Mouse (Mus musculus) lung, postnatal 14 days (tissue): ENCODE measurements around the gene Pemt.

ENCODE experiments used
- DNase-seq: peaks from one replicate; pipeline ENCODE4 v3.0.0; 2021

The Pemt gene

GRCm38 (mm10) chr11:60048841-60049240 is 2.6 kb upstream of the Pemt start:
- no peak for DNase-seq

DNA sequence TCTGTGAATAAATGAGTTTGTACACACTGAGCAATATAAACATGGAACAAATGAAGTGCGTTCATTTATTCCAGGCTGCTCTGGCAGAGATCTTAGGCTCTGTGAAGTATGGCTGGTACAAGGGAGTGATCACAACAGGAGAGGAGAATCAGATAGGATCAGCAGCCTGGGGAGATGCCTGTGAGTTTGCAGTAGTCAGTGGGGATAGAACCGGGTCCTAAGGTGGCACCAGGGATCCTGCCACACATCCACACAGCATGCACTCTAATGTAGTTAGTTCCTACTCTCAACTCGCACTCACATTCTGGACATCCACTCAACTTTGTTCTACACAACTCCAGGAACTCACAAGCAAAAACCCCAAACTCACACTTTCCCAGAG is 622 bp downstream of the Pemt start:
- DNase-seq = no peak

DNA sequence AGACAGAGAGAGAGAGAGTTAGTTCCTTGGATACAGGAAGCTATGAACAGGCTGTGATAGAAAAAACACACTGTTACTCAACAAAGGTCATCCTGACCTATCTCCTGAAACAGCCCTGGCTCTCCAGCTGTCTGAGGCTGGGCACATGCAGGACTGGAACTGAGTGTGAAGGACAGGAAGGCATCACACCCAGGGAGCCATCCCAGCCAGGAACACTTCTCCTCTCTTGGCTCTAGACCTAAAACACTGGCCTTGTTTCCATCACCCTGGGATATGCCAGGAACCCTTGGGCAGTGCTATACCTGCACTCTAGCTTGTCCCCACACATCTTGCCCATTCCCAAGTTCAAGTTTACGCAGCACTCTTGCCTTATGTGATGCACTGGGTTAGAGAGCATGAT is 1.5 kb downstream of the Pemt start:
- no peak for DNase-seq

GRCm38 (mm10) chr11:60042277-60042676 is 4.0 kb downstream of the Pemt start:
- DNase-seq = no peak

GRCm38 (mm10) chr11:60036537-60037220 is 9.6 kb downstream of the Pemt start:
- DNase-seq = no peak

DNA sequence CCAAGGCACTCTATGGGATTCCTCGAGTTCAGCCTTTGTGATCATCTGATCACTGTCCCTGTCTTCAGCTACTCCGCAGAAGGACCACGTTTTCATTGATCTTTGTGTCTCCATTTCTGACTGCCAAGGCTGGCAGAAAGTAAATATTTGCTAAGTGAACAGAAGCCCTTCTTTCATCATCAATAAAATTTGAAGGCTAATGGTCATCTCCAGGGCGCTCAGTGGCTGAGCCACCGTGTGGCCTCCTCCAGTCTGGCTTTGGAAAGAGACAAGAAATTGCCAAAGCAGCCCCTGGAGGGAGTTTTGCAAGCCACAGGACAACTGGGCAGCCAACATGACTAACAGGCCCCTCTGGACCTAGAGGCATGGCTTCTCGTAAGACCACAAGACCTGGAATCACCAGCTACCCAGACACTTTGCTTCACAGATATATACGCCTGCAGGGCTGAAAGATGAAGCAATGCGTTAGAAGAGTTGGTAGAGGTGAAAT is 11.3 kb downstream of the Pemt start:
- DNase-seq = no peak

- no peak for DNase-seq
Observed at GRCm38 (mm10) chr11:60034293-60034692, 12.0 kb downstream of the Pemt start.

- DNase-seq = no peak
Observed at GRCm38 (mm10) chr11:60032586-60033430, 13.5 kb downstream of the Pemt start.

- DNase-seq = no peak
Observed at GRCm38 (mm10) chr11:60030747-60031331, 15.4 kb downstream of the Pemt start.

- DNase-seq = no peak
Observed at GRCm38 (mm10) chr11:60029976-60030375, 16.3 kb downstream of the Pemt start.

- no peak for DNase-seq
Observed at GRCm38 (mm10) chr11:60027913-60028875, 18.1 kb downstream of the Pemt start.

DNA sequence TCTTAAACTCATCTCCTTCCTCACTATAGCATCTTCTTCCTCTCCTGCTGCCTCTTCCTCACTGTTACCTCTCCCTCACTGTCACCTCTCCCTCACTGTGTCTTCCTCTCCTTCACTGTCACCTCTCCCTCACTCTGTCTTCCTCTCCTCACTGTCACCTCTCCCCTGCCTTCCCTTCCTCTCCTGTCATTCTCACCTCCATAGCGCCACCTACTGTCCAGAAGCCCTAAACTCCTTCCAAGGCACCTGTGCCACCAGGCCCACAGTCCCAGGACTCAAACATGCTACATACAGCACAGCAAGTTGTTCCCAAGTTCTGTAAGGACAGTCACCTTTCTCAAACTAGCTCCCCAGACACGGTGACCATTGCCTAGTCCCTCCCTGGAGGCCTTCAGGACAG is 19.0 kb downstream of the Pemt start:
- peak; percentile 91 for DNase-seq

GRCm38 (mm10) chr11:60026166-60026565 is 20.1 kb downstream of the Pemt start:
- no peak for DNase-seq

- DNase-seq = no peak
Observed at GRCm38 (mm10) chr11:60021201-60021600, 25.1 kb downstream of the Pemt start.

DNA sequence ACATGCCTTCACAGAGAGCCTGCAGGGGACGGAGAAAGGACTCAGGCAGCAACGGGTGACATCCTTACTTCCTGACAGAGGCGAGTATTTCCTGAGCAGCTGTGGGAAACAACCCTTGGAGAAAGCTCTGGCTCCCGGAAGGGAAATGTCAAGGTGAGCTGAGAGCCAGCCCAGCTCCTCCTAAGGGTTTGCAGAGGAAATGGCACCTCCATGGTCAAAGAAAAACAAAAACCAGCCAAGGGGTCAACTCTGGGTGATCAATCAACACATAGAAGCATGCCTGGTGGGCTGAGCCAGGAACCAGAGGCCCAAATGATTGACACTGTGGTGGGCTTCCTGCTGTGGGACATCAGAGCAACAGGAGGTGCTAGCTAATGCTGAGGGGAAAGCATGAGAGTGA is 29.6 kb downstream of the Pemt start:
- DNase-seq = no peak

GRCm38 (mm10) chr11:60011516-60011915 is 34.8 kb downstream of the Pemt start:
- DNase-seq = no peak

- DNase-seq = no peak
Observed at GRCm38 (mm10) chr11:60009451-60009850, 36.8 kb downstream of the Pemt start.

GRCm38 (mm10) chr11:60005866-60006265 is 40.4 kb downstream of the Pemt start:
- DNase-seq = no peak

- no peak for DNase-seq
Observed at GRCm38 (mm10) chr11:60004716-60005115, 41.6 kb downstream of the Pemt start.

- DNase-seq = no peak
Observed at GRCm38 (mm10) chr11:60003811-60004210, 42.5 kb downstream of the Pemt start.

- DNase-seq = no peak
Observed at GRCm38 (mm10) chr11:60001231-60001980, 44.9 kb downstream of the Pemt start.

DNA sequence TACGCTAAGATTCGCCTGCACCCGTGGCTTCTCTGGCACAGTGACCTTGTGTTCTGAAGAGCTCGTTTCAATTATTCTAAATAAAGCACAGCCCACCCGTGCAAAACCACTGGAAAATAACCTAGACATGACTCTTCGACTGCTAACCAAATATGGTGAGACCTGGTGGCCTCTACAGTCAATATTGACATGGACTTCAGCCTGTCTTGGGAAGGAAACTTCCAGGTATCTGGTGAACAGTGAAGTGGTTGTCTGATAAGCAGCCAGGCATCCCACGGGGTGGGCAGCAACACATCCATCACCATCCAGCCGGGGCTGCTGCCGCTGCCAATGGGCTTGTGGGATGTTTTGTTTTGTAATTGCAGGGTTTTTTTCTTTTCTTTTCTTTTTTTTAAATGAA is 52.0 kb downstream of the Pemt start:
- no peak for DNase-seq
